Mouse (Mus musculus) thymus, adult 2 months (tissue): ENCODE results near the gene Styx. TPM values are rescaled to one million over a fixed set of nuclear protein-coding genes. Genes with fewer than 3 reads are reported as not detected.

Experiments
- DNase-seq: peaks from one replicate; pipeline ENCODE4 v3.0.0; 2021
- H3K27ac ChIP-seq: fragments of 200-500 bp; 2 replicates; pipeline ENCODE4 v1.5.1; 2012; ENCODE audit warnings: low read length, control low read depth; ENCODE audit not compliant: control insufficient read depth, insufficient read depth
- H3K27me3 ChIP-seq: fragments of 200-500 bp; 2 replicates; pipeline ENCODE4 v1.6.1; 2012; ENCODE audit warnings: mild to moderate bottlenecking, low read length, moderate library complexity, mixed read lengths; ENCODE audit not compliant: control insufficient read depth, insufficient read depth
- H3K36me3 ChIP-seq: fragments of 200-500 bp; 2 replicates; pipeline ENCODE4 v1.6.1; 2012; ENCODE audit warnings: mild to moderate bottlenecking, low read length, moderate library complexity; ENCODE audit not compliant: control insufficient read depth, insufficient read depth
- H3K4me1 ChIP-seq: fragments of 200-500 bp; replicated peaks from 2 replicates; pipeline ENCODE4 v1.6.1; 2012; ENCODE audit warnings: low read length; ENCODE audit not compliant: control insufficient read depth, insufficient read depth
- H3K4me3 ChIP-seq: fragments of 200-500 bp; 2 replicates; pipeline ENCODE4 v1.5.1; 2012; ENCODE audit warnings: mild to moderate bottlenecking, low read length, control low read depth, moderate library complexity; ENCODE audit not compliant: control insufficient read depth, insufficient read depth
- CTCF ChIP-seq: fragments of 200-500 bp; IDR thresholded peaks from 2 replicates; pipeline ENCODE4 v1.5.1; 2012; ENCODE audit warnings: mild to moderate bottlenecking, control low read depth, low read length, moderate library complexity, borderline replicate concordance; ENCODE audit not compliant: control insufficient read depth, poor library complexity, insufficient read depth; ENCODE audit errors: extremely low read depth
- POLR2A ChIP-seq: fragments of 200-500 bp; IDR thresholded peaks from 2 replicates; pipeline ENCODE4 v1.6.1; 2012; ENCODE audit warnings: mild to moderate bottlenecking, low read length, control low read depth, moderate library complexity; ENCODE audit not compliant: control insufficient read depth, poor library complexity, insufficient read depth; ENCODE audit errors: extremely low read depth
- WGBS: fragments of 180-500 bp; shearing (Covaris S2); methylation state at CpG from one replicate; pipeline ENCODE4 v1.1.7; 2018; 5-methylcytosine and 5-hydroxymethylcytosine counted together
- polyA plus RNA-seq: library from polyadenylated mRNA; depleted of rRNA; stranded (reverse); fragments of >200 nt; gene quantifications from 2 replicates; pipeline ENCODE4 v1.2.3, GENCODE M21; 2012

Styx gene
- polyA plus RNA-seq, 1 experiment: 22.6 TPM

DNA sequence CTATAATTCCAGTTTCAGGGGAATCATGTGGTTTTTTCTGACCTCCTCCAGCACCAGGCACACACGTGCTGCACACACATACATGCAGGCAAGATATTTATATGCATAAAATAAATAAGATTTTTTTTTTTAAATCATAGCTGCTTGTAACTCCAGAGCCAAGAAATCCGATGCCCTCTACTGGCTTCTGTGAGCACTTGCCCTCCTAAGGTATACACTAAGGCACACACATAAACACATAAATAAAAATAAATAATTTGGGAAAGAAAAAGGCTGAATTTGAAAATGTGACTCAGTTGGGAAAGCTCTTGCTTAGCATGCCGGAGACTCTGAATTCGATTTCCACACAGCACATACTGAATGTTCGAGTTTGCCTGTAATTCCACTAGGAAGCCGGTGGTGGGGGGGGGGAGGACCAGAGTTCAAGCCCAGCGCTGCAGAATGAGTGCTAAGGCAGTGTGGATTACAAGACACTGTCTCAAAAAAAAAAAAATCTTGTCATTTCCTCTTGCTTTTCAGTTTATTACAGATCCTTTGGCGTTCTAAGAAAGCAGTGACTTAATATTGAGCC, 21.8 kb upstream of the Styx start:
- no peaks in the 10 kb centered on the region for H3K27me3 ChIP-seq
- TF ChIP-seq CTCF (no peak), POLR2A (no peak)
- DNase-seq: no peak
- peaks cover 18% of the 10 kb centered on the region for H3K36me3 ChIP-seq
- no peak overlapping the region for H3K4me3 ChIP-seq
- WGBS: 26% methylated on average over 8 of the region's 8 CpGs
- H3K4me1 ChIP-seq: peaks cover 8% of the 10 kb centered on the region
- no peak overlapping the region for H3K27ac ChIP-seq

DNA sequence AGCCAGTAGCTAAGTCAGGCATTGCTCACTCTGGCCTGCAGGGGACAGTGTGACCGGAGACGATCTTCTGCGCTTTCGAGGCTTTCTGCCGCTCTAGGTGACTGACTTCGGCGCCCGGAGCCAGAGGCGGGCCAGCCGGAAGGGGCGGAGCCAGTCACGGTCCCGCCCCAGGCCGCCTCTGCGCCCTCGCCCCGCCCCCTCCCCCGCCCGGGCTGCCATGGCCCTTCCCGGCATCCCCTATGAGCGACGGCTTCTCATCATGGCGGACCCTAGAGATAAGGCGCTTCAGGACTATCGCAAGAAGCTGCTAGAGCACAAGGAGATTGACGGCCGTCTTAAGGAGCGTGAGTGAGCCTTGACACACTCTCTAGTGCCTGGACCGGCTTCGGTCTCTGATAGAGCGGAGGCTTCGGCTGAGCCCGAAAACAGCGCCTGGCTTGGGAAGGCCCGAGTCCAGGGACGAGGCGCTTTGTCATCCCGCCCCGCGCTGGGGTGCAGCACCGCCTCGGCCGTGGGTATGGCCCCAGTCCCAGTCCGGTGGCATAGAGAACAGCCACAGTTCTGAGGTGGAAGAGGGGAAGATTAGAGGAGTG, 21.2 kb upstream of the Styx start, which contains the start of gene Psmc6:
Psmc6 (plus strand) TSS at position 200 of the 593 bp plus-strand sequence.
- Histone ChIP-seq H3K4me1 (peaks cover 8% of the 10 kb centered on the region), H3K4me3 (peak within 1 kb of the TSS; percentile 100), H3K27ac (peak within 1 kb of the TSS; percentile 81), H3K27me3 (no peaks in the 10 kb centered on the region), H3K36me3 (peaks cover 23% of the 10 kb centered on the region)
- TF ChIP-seq CTCF (peak; percentile 83), POLR2A (peak; percentile 70; the same call in 1 of the 2 replicates)
- peak; percentile 89 for DNase-seq
- WGBS: under 1% methylated on average over 44 of the region's 44 CpGs

DNA sequence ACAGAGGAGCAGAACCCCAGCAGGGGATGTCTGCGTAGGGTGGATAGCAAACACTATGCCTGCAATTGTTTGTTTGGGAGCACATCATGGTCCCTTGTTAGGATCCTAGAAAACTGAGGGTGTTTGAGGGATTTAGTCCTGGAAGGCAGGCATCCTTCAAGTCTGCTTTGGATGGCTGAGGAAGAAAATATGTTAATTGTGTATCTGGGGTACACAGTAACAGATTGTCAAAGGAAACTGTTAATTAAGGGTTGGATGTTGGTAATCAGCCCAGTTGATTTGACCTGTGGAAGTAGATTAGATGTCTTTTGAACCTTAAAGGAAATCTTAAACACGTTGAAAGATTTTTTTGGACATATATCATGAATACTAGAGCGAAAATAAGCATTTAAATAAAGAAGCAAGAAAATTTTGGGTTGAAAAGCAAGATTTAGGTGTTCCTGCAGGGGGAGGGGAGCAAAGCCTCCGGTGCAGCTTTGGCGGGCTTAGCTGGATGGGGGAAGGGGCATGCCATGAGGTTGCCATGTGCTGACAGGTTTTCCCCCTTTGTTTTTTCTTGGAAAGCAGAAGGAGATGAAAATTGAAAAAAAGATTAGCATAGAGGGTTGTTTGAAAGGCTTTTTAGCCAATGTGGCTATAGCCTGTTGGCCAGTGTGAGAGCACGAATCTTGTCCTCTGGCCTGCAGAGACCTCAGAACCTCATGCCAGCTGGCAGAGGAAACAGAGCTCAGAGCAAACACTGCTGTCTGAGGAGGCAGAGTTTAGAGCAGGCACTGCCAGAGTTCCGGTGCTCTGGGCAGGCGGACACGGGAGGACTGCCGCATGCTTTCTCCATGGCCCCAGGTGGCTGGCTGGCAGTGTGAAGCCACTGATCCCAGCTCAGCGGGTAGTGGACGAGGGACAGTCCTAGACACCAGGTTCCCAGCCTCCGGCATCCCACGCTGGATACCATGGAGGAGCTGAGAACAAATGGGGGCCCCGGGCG, 13.6 kb downstream of the Styx start:
- TF ChIP-seq CTCF: no peak
- no peak for TF ChIP-seq POLR2A
- no peaks in the 10 kb centered on the region for H3K27me3 ChIP-seq
- no peak for DNase-seq
- 97% methylated on average over 16 of the region's 16 CpGs for WGBS
- H3K36me3 ChIP-seq: peaks cover 4% of the 10 kb centered on the region
- H3K4me1 ChIP-seq: no peaks in the 10 kb centered on the region
- no peak overlapping the region for H3K4me3 ChIP-seq
- H3K27ac ChIP-seq: no peak overlapping the region

DNA sequence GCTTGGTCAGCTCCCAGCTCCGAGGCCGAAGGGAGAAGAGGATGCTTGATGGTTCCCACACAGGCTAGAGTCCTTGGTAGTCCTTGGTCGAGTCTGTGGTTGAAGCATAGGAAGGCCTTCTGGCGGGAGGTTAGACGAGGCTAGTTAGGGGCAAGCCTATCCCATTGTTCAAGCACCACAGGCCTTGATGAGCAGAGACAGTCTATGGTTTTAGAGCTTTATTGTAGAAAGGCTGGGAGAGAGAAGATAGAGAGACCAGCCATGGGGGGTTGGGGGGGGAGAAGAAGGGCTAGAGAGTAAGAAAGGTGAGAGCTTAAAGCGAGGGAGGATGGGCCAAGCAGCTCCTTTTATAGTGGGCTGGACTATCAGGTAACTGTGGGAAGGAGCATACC, 14.3 kb downstream of the Styx start:
- Histone ChIP-seq H3K4me3 (no peak overlapping the region), H3K4me1 (no peaks in the 10 kb centered on the region), H3K27me3 (no peaks in the 10 kb centered on the region), H3K27ac (no peak overlapping the region), H3K36me3 (peaks cover 10% of the 10 kb centered on the region)
- DNase-seq: no peak
- no peak for TF ChIP-seq CTCF
- no peak for TF ChIP-seq POLR2A
- WGBS: 95% methylated on average over 6 of the region's 6 CpGs

DNA sequence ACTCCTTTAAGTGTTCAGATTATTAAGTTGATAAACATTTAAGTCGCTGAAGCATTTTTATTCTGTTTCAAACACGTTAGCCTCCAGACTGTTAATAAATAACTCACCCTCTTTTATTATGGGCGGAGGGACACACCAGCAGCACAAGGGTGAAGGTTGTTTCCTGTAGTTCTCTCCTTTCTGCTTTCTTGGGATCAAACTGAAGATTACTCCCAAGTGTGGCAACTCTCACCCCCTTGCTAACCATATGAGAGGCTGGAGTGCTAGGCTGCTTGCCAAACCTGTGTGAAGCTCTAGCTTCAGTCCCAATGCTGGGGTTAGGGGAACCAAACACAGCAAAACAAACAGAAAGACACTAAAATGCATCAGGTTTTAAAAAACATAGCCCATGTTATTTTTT, 27.9 kb downstream of the Styx start:
- H3K27ac ChIP-seq: no peak overlapping the region
- TF ChIP-seq POLR2A (no peak), CTCF (no peak)
- WGBS: 96% methylated on average over 3 of the region's 3 CpGs
- H3K4me1 ChIP-seq: no peaks in the 10 kb centered on the region
- H3K36me3 ChIP-seq: peaks cover 3% of the 10 kb centered on the region; the same call in 1 of the 2 replicates
- DNase-seq: no peak
- no peaks in the 10 kb centered on the region for H3K27me3 ChIP-seq
- H3K4me3 ChIP-seq: no peak overlapping the region

DNA sequence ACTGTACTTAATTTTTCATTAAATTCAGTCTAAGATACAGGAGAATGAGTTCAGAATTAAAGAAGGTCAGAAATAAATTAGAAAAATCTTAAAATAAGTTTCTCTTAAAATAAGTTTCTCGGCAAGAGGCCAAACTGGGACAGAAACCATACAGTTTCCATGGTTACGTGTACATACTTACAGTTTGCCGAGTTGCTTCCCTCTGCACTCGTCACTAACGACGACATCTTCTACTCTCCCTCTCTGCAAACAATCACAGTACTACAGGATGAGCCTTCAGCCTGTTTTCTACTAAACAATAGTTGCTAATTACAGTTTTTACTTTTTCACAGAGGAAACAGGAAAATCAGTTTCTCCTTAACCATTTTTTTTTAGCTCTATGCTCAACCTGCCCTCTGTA, 29.9 kb downstream of the Styx start:
- 94% methylated on average over 6 of the region's 6 CpGs for WGBS
- TF ChIP-seq POLR2A (no peak), CTCF (no peak)
- Histone ChIP-seq H3K27ac (no peak overlapping the region), H3K36me3 (peaks cover 3% of the 10 kb centered on the region; the same call in 1 of the 2 replicates), H3K4me1 (no peaks in the 10 kb centered on the region), H3K4me3 (no peak overlapping the region), H3K27me3 (no peaks in the 10 kb centered on the region)
- DNase-seq: no peak
